Comparison of ENCODE assay signal across 9 mouse cellular contexts in the genomic region with DNA sequence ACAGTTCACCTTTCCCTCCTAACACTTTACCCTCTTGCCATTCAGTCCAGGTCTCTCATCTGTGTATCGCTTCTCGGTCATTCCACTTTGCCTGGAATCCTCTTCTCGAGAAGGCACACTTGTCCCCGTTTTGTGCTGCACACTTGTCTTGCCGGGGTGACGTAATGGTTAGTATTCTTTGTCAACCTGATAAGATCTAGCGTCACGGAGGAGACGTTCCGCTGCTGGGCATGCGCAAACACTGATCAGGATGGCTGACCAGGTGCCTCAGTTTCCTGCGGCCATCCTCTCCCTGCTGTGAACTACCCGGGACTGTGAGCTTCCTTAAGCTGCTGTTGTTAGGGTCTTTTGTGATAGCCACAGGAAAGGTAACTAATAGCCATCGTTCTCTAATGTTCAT. TPM values are rescaled to one million over a fixed set of nuclear protein-coding genes. Genes with fewer than 3 reads are reported as not detected.
A peak's percentile ranks its signal among the peaks of the same experiment; 100 is the strongest.
DNase-seq lines count a peak whose midpoint lies in the region; ATAC-seq and TF ChIP-seq lines count a peak whose summit lies in the region.
"Had no signal": no experiment of that assay in that cellular context is flagged by ENCODE, and none has a peak within 500 bp of the region (broad histone marks: within the 10 kb centered on the region; RNA-seq: fewer than 3 reads in every experiment).

No protein-coding gene starts in this region.

- DNase-seq in lung, adult 2 months: no peak
- DNase-seq in lung, postnatal 4 days: no peak
- DNase-seq in cerebellum, postnatal 10 days: no peak
- DNase-seq in kidney, postnatal 25 days: no peak
- DNase-seq: kidney, postnatal 10 days had no signal

- peaks cover 2% of the 10 kb centered on the region; the same call in 1 of the 2 replicates for H3K4me1 ChIP-seq in erythroblast, embryonic 14.5 days (ENCODE audit: control insufficient read depth)
- H3K4me1 ChIP-seq in lung, adult 2 months (ENCODE audit: control insufficient read depth, insufficient read depth, low read length): peaks cover 2% of the 10 kb centered on the region; the same call in 1 of the 2 replicates

- no peaks in the 10 kb centered on the region for H3K36me3 ChIP-seq in erythroblast, embryonic 14.5 days (ENCODE audit: control insufficient read depth)

- TF ChIP-seq CTCF in lung, adult 2 months (IDR thresholded peaks at IDR 0.05; ENCODE audit: insufficient read depth, low read length): no peak

- no peaks in the 10 kb centered on the region for H3K9me3 ChIP-seq in erythroblast, embryonic 14.5 days (ENCODE audit: control insufficient read depth, low read length)

- TF ChIP-seq POLR2A in lung, adult 2 months (IDR thresholded peaks at IDR 0.05; ENCODE audit: borderline replicate concordance, extremely low read depth, low read depth, low read length): no peak

- WGBS in lung, adult 2 months: 19% methylated on average over 14 of the region's 14 CpGs

- peaks cover 30% of the 10 kb centered on the region for H3K27me3 ChIP-seq in erythroblast, embryonic 14.5 days (ENCODE audit: control insufficient read depth)

- ATAC-seq in erythroblast, adult 5-6 weeks (replicated peaks; ENCODE audit: low FRiP score, poor library complexity, severe bottlenecking): no peak
- peak; percentile 73 for ATAC-seq in inflammation-experienced regulatory T-cells, adult 6 months
- ATAC-seq in megakaryocyte, adult 5-6 weeks (ENCODE audit: poor library complexity, severe bottlenecking): peak; percentile 54; the same call in 1 of the 2 replicates

- peak overlapping the region; percentile 5 for H3K4me3 ChIP-seq in erythroblast, embryonic 14.5 days (replicated peaks)
- peak overlapping the region; percentile 33 for H3K4me3 ChIP-seq in lung, adult 2 months (replicated peaks; ENCODE audit: extremely low read depth, low read depth, low read length)

RNA-seq across cellular contexts. Expression of gene Cdca7, which starts 17.1 kb away (rescaled TPM):
- polyA plus RNA-seq in erythroblast, embryonic 14.5 days (2012): 1.0 and 1.2 TPM in 2 replicates
- 33.4 and 36.5 TPM in 2 replicates for total RNA-seq in erythroblast, adult 5-6 weeks (2015; ENCODE audit: low replicate concordance)
- total RNA-seq in erythroblast, adult 5-6 weeks (2017; ENCODE audit: low replicate concordance): 37.4 and 58.1 TPM in 2 replicates
- polyA plus RNA-seq in lung, adult 2 months (2012; rRNA removed): 6.1 and 8.1 TPM in 2 replicates
- 10 to 100 TPM; 25.9 to 43.7 (median 27.9) TPM for polyA plus RNA-seq in inflammation-experienced regulatory T-cells, adult 6 months (2017; shearing (Covaris generic))
- 52.0 and 52.5 TPM in 2 replicates for total RNA-seq in megakaryocyte, adult 5-6 weeks (2015)
- total RNA-seq in megakaryocyte, adult 5-6 weeks (2017): 75.3 and 75.8 TPM in 2 replicates
